Mouse (Mus musculus) urinary bladder, postnatal 25 days (tissue): ENCODE data around the gene Apoa1.

ENCODE experiments used
- DNase-seq: peaks from one replicate; pipeline ENCODE4 v3.0.0; 2022; ENCODE audit warnings: low spot score

Apoa1 gene

DNA sequence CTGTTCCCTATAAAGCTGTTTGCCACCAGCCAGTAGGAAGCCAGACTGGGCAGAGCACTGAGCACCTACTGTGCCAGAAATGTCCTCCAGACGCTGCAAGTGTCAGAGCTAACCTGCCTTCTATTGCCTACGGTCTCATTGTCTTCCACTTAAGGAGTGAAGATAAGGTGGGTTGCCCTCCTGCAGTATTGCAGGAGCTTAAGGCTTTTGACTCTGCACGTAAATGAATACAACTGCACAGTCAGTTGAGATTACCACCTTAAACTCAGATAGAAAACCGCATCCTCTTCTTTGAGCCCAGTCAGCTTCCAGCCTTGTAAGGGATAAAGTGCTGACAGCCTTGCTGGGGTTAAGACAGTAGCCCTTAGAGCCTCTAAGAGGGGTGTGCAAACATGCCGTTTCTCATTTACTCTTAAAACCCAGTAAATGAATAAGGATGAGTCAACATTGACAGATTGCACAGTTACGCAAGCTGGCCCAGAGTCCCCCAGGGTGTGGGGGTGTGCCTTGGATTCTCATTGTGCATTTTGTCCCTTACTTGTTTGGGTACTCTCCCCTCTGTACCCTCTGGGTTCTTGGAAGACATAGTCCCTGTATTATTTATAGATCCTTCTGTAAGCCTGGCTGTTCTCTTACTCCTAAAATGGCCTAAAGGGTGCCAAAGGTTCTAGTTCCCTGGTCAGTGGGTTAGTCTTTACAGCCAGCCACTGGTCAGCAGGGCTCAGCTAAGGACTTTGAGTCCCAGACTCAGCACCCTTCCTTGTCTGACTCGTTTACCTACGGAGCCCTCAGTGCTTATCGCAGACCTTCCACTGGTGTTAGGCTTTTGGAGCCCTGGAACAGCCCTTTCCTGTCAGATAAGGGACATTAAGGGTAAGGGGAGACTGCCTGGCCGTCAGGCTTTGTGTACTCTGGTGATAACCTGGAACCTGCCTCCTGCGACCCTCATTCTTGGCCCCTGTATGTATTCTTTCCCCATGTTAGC is 12.8 kb upstream of the Apoa1 start:
- no peak for DNase-seq

DNA sequence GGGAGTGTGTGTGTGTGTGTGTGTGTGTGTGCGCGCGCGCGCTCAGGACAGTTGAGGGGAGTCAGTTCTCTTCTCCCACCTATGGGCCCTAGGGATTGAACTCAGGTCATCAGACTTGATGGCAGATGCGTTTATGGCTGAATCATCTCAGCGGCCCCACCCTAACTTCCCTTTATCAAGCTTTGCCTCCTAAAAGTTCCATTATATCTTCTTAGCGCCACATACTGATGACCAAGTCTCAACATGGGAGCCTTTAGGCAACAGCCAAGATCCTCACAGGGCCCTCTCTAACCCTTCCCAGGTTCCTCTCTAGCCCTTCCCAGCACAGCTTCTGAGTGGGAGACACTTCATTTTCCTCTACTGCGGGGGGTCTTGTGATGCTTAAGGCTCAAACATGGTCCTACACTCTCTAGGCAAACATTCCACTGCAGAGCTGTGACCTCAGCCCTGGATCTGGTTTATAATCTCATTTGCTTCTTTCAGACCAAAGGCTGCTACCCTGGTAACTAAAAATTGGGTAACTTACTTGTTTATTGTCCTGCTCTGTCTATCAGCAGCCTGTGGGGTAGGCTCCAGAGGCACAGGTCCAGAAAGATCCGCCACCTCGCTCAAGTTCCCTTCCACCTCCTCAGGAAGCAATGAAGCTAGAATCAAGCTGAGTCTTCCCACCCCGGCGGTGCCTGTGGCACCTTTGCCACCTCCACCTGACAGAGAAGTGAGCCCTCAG is 11.5 kb upstream of the Apoa1 start:
- DNase-seq = no peak

DNA sequence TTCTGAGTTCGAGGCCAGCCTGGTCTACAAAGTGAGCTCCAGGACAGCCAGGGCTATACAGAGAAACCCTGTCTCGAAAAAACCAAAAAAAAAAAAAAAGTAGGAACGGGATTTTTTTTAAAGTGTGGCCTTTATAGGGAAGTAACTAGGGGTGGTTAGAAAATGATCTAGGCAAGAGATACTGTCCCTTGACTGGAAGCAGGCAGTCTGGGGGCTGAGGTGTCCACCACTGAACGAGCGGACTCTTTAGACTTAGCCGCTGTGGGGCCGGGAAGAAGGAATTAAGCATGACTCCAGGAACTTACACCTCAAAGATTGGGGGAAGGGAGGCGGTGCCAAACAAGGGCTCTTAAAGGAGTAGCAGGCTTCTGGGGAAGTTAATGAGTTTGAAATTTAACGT is 10.2 kb upstream of the Apoa1 start:
- DNase-seq = no peak

DNA sequence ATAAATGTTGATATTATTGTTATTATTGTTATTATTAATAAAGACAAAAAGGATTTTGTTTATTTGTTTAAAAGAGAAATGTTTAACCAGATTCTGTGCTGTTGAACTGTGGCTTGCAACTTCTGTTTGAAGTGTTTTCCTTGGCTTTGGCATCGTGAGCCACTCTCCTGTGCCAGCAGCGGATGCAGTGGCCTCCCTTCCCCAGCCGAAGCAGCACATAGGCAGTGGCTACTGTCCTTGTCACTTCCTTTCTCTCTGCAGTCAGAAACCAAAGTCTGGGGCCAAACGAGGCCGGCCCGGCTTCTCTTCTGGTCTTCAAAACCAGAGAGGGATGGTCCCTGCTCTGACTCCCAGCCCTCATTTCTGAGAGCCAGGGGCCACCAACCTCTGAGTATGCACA is 5.3 kb upstream of the Apoa1 start:
- no peak for DNase-seq

DNA sequence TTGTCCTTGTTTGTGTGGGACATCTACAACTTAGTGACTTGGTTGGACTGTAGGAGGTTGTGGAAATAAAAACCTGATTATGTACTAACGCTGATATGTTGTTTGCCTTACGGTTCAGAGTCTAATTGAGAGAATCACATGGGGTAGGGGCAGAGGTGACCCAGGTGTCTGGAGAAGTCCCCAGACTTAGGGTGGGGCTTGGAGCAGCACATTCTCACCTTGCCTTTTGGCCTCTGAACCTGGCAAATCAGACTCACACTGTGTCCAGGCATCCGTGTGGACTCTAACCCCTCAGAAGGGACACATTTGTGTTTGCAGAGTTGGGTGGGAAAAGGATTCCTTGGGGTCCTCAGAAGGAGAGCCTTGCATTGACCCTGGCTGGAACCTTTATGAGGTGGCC is 4.3 kb upstream of the Apoa1 start:
- no peak for DNase-seq

DNA sequence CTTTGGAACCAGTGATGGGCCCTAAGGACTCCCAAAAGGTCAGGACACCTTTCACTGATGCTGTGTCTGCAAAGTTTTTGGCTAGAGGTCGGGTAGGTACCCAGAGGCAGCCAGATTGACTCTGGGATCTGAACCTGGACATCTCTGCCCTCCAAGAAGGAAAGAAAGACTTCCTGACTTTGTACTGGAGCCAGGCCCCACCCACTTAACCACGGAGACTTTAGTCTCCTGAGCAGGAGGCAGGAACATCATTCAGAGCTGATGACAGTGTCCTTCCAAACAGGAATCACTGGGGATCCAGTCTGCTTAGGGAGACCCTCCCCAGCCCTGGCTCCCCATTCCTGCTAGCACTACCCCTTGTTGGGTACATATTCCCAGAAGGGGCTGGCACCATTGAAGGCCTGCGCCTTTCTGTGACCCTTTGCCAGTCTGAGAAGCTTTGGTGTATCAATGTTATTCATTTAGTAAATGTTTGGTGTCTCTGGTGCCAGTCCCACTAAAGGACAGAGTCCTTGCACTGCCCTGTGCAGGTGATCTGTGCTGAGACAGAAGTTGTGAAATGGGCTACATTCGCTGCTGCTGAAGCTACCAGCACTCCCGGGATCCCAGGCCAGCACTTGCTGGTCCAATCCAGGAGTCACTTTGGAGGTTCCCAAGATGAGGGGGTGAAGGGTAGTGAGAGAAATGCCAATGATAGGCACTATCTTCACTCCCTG is 3.3 kb upstream of the Apoa1 start:
- no peak for DNase-seq

DNA sequence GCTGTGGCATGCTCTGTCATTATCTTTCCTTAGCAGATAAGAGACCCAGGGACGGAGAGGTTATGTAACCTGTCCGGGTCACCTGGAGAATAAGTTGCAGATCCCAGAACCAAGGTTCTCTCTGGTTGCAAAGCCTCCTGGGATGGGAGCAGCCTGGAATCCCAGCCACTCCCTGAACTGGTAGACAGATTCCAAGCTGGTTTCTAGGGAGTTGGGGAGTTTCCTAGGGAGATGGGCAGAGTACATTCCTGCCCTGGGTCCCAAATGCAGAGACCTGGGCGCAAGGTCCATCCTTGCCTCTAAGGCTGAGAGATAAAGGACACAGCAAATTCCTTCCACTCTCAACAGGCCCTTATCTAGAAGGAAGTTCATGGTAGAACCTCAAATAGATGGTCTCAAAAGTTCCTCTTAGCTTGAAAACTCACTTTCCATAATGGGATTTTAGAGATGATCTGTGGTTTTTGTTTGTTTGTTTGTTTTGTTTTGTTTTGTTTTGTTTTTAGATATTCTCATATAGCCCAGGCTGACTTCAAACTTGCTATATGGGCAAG is 1.2 kb upstream of the Apoa1 start:
- DNase-seq = no peak

DNA sequence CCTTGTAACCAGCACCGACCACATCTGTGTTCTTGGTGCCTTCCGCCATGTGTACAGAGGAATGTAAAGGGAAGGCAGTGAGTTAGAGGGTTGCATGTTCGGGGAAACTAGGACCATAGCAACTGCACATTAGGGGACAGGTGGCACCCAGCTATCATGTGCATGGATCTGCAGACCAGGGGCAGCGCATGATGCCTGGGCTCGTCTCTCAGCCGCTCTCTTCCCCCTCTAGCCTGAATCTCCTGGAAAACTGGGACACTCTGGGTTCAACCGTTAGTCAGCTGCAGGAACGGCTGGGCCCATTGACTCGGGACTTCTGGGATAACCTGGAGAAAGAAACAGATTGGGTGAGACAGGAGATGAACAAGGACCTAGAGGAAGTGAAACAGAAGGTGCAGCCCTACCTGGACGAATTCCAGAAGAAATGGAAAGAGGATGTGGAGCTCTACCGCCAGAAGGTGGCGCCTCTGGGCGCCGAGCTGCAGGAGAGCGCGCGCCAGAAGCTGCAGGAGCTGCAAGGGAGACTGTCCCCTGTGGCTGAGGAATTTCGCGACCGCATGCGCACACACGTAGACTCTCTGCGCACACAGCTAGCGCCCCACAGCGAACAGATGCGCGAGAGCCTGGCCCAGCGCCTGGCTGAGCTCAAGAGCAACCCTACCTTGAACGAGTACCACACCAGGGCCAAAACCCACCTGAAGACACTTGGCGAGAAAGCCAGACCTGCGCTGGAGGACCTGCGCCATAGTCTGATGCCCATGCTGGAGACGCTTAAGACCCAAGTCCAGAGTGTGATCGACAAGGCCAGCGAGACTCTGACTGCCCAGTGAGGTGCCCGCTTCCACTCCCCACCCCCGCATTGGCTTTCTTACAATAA is 1.4 kb downstream of the Apoa1 start:
- peak; percentile 75 for DNase-seq

DNA sequence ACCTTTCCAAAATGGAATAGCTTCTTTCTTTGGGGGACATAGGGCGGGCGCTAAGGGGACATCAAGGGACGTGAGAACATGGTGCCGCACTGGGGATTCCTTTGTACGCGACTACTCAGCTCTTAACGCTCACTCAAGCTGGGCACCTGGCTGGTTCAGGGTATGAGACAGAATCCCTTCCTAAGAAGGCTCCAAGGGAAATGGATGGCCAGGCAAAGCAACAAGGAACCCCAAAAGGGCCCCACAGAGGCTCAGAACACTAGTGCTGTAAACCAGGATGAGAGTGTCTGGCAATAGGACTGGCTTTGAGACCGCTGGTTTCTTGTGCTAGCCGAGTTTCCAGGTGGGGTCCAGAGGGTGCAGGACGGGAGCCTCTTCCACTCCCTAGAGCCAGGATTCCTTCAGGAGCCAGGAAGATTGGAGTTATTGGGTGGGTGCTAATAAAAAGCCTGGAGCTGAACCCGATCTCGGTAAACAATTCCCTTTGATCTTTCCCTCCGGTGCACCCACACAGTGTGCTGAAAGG is 2.1 kb downstream of the Apoa1 start:
- DNase-seq = no peak

DNA sequence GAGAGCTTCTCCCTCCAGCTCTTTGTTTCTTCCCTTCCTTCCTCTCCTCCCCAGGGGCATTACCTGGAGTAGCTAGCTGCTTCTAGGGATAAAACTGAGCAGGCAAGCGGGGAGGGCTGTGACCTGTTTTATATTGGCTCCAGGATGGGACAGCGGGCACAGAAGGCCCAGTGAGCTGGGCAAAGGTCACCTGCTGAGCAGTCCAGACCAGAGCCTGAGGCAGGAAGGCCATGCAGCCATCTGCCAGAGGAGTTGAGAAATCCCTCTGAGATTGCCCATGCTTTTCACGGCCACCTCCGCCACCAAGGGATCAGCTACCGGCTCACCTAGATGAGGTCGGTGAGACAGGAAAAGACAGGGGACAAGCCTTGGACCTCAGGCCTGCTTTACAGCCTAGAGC is 6.8 kb downstream of the Apoa1 start:
- DNase-seq = no peak

DNA sequence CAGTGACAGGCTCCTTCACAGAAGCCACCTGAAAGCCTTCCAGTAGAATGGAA is 7.0 kb downstream of the Apoa1 start, which contains the start of gene Apoc3:
Gene Apoc3 (minus strand): TSS at position 41 of the 53 bp plus-strand sequence.
- DNase-seq = no peak

DNA sequence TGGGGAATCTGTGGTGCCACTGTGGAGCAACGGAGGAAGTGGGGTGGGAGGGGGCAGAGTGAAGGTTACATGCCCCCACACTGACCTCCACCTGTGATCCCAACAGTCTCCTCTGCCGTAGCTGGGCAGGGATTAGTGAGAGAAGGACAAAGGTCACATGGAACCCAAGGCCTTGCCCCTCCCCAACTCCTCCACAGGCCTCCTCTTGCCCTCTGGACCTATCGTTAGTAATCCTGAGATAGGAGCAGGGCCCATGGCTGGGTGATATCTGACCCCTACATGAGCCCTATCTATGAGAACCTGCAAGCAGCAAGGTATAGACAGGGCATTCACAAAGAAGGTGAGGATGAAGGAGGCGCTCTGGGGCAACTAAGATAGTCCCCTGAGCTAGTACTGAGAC is 7.3 kb downstream of the Apoa1 start:
- DNase-seq = no peak

DNA sequence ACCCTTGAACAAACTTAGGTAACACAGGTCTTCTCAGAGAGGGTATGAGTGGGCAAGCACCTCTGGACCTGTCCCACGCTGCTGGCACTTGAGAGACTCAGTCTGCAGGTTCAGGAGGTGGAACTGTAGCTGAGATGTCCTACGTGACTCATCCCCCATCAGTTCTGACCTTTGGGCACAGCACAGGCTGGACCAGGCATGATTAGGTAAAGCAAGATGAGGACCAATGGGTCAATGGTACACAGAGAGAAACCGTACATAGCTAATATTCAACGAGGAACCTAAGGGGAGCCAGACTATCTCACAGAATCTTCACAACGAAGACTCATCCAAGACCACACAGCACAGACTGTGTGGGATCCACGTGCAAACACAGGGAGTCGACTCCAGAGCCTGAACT is 10.5 kb downstream of the Apoa1 start:
- no peak for DNase-seq

DNA sequence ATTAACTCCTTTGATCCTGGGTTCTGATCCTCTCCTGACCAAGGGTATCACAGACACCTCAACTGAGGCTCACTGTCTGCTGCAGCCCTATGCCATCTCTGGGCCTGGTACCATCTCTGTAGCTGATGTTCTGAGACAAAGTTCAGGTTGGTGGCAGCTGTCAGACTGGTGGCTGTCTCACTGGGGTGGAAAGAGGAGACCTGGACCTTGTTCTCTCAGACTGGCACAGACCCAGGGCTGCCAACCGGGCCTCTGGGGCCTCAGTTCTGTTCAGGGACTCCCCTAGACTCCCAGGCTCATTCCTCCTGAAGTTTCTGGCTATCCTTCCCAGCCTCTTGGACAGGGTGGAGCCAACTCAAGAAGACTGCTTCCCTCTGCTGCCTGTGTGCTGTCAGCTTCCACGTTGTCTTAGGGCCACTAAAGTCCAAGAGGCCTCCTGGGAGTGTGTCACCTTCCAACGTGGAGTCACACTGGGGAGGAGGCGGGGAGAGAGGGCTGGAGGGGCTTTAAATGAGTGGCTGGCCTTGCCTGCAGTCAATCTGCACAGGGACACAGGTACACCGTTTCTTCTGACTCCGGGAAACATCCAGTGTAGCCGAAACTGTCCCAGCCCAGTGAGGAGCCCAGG is 12.3 kb downstream of the Apoa1 start, which contains the start of gene Apoa4:
Gene Apoa4 (plus strand): TSS at position 171 of the 628 bp plus-strand sequence.
- no peak for DNase-seq

DNA sequence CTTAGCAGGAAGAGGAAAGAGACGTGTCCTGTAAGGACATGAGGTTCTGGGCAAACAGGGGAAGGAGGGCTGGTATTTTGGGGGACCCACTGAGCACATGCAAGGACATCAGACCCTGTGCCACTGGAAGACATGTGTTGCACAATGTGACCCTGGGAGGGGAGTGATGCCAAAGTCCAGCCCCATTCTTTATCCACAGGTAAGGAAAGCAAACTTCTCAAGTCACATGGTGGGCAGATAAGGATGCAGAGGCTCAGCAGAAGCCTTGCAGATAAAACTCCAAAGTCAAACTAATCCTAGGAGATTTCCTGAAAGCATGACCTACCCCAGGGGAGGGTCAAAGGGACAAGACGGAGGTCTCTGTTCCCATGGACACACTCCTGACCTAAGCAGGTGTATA is 13.4 kb downstream of the Apoa1 start:
- DNase-seq = no peak

DNA sequence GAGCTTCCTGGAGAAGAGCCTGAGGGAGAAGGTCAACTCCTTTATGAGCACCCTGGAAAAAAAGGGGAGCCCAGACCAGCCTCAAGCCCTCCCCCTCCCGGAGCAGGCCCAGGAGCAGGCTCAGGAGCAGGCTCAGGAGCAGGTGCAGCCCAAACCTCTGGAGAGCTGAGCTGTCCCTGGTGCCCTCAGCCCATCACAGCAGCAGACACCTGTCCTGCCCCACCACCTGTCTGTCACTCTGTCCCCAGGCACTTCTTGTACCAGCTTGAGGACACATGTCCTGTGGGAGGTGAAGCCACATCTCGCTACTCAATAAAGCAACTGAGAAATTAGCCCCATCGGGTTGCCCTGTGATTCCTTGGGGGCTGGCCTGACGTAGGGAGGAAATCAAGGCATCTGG is 14.7 kb downstream of the Apoa1 start:
- DNase-seq = no peak

DNA sequence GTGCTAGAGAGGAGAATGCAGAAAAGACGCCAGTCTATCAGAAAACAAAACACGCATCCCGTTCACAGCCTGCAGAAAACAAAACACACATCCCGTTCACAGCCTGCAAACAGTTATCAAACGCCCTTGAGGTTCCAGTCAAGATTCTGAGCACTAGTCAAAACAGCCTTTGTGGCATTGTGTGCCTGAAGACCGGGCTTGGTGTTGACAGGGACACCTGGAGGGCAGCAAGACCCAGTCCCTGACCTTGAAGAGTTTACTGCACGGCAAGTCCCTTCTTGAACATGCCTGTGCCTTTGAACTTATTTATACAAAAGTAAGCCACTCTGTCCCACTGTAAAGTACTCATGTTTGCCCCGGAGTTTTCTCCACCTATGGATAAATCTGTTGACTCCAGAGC is 15.2 kb downstream of the Apoa1 start:
- no peak for DNase-seq

DNA sequence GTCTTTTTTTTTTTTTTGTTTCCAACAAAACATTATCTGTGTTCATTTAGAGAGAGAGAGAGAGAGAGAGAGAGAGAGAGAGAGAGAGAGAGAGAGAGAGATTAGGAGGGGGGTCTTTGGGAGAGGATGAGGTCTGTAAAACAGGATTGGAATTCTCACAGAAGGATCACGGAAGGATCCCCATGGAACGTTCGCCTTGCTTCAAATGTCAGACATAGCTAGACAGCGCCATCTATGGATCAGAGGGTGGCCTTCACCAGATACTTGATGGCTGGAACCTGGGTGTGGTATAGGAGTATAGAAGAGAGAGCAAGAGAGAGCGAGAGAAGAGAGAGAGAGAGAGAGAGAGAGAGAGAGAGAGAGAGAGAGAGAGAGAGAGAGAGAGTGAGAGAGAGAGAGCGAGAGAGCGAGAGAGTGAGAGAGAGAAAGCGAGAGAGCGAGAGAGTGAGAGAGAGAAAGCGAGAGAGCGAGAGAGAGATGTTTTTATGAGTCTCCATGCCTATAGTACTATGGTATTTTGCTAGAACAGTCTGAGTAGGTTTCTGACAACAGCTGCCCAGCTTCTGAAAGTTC is 18.5 kb downstream of the Apoa1 start:
- DNase-seq = peak; percentile 55

DNA sequence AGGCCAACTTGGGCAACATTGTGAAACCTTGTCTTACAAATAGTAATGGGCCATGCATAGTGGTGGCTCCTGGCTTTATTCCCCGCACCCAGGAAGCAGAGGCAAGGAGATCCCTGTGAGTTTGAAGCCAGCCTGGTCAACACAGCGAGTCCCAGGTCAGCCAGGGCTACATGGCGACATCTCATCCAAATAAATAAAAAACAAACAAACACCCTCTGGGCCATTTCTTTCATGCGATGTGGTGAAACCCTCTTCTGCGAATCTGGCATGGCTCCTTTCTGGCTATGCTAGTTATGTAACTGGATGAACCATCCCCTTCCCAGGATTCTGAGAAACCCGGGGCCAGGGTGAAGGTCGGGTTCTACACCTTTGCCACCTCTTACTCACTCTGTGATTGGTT is 27.8 kb downstream of the Apoa1 start:
- DNase-seq = no peak

DNA sequence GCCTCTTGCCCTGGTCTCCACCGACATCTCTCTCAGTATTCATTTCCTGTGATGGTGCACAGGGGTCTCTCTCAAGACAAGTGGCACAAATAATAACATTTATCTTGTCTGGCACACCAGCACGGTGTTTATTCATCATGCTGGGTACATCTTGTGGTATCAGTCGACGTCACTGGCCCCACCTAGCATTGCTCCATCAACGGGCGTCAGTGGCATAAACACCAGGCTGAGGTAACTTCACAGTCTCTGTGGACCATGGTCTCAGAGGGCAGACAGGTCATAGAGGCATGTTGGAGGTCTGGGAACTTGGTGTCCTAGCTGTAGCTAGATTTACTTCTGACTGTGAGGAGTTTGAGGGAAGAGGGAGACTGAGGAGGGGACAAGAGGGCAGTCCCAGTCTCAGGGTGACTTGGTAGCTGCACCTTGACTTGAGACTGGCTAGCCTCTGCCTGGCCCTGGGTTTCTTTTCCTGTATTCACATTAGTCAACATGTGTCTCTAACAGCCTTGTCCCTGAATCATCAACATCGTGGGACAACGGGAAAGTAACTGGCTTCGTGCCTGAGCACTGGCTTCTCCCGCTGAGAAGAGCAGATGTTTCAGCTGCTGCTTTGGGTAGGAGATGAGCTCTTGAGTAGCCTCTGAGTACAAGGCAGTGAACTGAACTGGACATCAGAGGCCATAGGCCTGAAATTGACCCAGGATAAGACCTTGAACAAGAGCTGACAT is 28.4 kb downstream of the Apoa1 start:
- no peak for DNase-seq
